Mouse (Mus musculus): ENCODE measurements around the gene Cnot11.

Cnot11 gene

GRCm38 (mm10) chr1:39535515-39536311 lies 921 bp downstream of the Cnot11 start:
- DNase-seq (ENCODE audit: low spot score): peak; percentile 95

GRCm38 (mm10) chr1:39536701-39537100 lies 1.9 kb downstream of the Cnot11 start:
- no peak for DNase-seq (ENCODE audit: low spot score)

GRCm38 (mm10) chr1:39537631-39538380 lies 3.0 kb downstream of the Cnot11 start:
- no peak for DNase-seq (ENCODE audit: low spot score)

GRCm38 (mm10) chr1:39540592-39540991 lies 5.8 kb downstream of the Cnot11 start:
- no peak for DNase-seq (ENCODE audit: low spot score)

DNA sequence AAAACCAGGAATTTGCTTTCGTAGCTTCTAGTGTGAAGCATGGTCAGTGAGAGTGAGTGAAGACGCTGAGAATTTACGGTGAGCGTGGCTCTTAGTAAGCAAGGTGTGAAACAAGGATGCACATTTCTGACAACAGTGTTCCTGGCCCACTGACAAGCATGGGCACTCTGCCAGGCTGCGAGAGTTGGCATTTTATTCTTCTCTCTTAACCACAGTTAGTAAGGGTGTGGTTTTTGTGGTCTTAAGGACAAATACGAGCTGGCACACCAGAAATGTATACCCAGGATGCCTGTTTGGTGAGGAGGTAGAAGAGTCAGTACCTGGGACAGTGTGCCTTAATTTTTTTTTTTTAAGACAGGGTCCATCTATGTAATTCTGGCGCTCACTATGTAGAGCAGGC lies 10.8 kb downstream of the Cnot11 start:
- DNase-seq (ENCODE audit: low spot score): no peak

DNA sequence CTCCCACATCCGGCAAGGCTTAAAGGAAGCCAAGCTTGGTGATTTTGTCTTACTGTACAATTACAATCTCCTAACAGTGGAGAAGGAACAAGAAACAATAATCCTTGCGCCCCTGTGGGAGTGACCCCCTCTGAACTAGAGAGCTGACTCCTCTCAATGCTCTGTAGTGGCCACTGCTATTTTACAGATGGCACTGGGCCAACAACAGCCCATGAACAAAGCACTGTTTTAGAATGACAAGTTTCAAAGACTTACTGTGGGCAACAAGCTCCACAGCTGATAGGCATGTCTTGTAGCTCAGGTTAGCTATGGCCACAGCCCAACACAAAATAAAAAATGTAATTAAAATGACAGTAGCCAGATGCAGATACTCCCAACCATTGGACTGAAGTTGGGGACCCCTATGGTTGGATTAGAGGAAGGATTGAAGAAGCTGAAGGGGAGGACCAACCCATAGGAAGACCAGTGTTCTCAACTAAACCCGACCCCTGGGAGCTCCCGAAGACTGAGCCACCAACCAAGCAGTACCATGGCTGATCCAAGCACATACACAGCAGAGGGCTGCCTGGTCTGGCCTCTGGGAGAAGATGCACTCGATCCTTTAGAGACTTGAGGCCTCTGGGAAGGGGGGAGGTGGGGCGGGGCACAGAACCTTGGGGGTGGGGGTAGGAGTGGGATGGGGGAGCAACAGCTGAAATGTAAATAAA lies 11.5 kb downstream of the Cnot11 start:
- DNase-seq (ENCODE audit: low spot score): no peak

- DNase-seq (ENCODE audit: low spot score): no peak
These were observed 12.4 kb downstream of the Cnot11 start for GRCm38 (mm10) chr1:39547238-39547637.

DNA sequence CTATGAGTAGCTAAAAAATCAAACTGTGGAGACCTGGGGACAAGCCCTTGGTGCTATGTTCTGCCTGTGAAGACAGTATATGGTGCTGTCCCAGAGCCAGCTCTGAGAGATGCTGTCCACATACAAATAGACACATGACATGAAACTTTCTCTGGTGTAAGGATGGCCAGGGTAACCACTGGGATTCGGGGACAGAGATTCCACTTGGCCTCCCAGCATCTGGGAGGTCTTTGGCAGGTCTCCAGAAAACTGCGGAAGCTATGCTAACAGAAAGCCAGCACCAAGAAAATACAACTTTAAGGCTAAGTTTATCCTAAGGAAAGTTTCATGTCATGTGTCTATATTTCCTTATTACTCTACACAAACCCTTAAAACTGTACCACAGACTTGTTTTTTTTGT lies 15.0 kb downstream of the Cnot11 start:
- no peak for DNase-seq (ENCODE audit: low spot score)

DNA sequence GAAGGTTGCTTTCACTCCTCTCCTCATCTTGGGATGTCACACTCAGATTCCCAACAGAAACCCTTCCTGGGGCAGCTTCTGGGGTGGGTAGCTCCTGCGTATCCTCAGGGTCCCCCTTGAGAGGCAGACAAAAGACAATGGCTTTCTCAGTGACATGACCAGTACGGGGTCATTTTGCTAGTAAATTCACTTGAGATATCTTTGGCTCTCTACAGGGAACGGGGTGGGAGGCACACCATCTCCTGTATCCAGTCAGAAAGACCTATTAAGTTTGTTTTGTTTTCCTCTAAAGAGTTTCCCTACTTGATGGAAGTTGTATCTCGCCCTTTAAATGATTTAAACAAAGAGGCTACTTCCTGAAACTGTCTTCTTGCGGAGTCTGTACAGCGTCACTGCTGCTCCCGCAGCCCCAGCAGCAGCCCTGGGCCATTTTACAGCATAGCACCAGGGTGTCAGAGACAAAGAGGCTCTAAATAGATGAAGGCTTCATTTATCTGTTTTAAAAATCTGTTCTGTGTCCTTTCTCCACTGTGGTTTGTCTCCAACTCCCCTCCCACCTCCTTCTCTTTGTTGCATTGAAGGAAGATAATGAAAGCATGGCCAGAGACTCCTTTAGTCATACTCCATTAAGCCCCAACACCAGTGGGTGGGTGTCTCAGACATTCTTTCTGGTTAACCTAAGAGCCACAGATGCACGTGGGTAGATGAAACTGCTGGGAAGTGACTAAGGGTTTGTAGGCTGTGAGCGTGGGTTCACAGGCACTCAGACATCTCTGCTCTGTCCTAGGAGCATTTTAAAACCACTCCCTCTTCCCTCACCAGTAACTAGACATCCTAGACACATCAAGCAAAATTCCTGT lies 21.0 kb downstream of the Cnot11 start:
- DNase-seq (ENCODE audit: low spot score): no peak

GRCm38 (mm10) chr1:39559009-39559408 lies 24.2 kb downstream of the Cnot11 start:
- DNase-seq (ENCODE audit: low spot score): no peak

DNA sequence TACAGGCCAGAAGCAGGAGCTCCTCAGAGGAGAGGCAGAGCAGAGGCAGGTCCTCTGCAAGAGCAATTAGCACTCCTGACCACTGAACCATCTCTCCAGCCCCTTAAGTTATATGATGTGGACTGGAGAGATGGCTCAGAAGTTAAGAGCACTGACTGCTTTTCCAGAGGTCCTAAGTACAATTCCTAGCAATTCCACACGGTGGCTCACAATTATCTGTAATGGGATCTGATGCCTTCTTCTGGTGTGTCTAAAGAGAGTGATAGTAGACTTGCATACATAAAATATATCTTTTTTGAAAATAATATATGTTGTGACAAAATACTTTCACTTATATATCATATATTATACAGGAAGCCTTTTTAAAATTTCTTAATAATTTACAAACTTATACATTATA lies 27.1 kb downstream of the Cnot11 start:
- DNase-seq (ENCODE audit: low spot score): no peak

- DNase-seq (ENCODE audit: low spot score): no peak
These were observed 28.4 kb downstream of the Cnot11 start for GRCm38 (mm10) chr1:39563161-39563560.

GRCm38 (mm10) chr1:39564603-39565002 lies 29.8 kb downstream of the Cnot11 start:
- DNase-seq (ENCODE audit: low spot score): no peak

- no peak for DNase-seq (ENCODE audit: low spot score)
These were observed 33.3 kb downstream of the Cnot11 start for GRCm38 (mm10) chr1:39568079-39568478.

GRCm38 (mm10) chr1:39571653-39572052 lies 36.9 kb downstream of the Cnot11 start:
- no peak for DNase-seq (ENCODE audit: low spot score)

- no peak for DNase-seq (ENCODE audit: low spot score)
These were observed 39.1 kb downstream of the Cnot11 start for GRCm38 (mm10) chr1:39573890-39574289.

DNA sequence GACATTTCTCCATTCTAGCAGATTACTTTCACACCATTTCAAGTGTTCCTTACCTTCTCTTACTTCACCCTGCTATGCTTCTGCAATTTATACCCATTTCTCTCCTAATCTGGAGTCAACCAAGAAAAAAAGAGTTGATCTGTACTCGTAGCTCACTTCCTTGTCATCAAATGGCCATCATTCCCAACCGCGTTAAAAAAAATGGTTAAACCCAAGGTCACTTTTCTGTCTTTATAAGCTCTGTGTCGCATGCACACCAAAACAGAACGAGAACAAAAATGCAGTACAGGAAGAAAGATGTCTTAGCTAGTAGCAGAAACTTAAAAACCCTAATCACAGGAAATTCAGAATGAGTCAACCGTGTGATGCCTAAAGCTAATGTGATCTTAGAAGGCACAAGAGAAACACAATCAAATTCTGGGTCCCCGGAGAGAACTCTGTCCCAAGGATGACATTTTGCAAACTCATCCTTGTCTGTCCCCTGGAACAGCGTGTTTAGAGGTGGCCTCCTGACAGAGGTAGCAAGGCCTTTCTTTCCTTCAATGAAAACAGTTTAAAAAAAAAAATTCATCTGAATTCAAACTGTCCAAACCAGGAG lies 41.1 kb downstream of the Cnot11 start:
- DNase-seq (ENCODE audit: low spot score): no peak

DNA sequence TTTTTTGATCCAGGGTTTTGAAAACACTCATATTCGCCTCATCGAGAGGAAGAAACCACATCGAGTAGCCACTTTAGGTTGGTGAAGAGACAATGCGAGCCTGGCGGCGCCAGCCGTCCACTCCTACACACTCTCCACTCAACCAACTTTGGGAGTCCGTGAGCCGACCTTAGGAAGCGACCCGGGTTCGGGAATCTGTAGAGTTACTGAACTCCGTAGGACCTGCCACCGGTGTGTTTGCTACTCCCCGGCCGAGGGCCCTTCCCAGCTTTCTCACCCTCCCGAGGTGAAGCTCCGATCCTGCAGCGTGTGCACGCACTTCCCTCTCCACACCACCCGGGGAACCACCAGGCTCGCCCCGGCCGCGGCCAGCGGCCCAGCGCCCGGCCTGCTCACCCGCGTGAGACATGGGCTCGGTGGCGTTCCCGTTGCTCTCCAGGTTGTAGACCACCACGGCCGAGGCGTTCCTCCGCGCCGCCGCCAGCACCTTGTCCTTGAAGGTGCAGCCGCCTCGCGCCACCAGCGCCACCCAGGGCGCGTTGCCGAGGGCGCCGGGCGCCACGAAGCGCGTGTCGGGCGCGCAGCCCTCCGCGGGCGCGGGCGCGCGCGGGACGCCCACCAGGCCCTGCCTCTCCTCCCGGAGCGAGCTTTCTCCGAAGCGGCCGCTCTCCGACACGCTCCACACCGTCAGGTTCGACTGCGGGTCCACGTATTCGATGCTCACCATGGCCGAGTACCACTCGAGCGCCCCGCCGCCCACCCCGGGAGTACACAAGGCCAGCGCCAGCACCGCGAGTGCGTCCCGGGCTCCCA lies 41.8 kb downstream of the Cnot11 start:
- peak; percentile 20 for DNase-seq (ENCODE audit: low spot score)

DNA sequence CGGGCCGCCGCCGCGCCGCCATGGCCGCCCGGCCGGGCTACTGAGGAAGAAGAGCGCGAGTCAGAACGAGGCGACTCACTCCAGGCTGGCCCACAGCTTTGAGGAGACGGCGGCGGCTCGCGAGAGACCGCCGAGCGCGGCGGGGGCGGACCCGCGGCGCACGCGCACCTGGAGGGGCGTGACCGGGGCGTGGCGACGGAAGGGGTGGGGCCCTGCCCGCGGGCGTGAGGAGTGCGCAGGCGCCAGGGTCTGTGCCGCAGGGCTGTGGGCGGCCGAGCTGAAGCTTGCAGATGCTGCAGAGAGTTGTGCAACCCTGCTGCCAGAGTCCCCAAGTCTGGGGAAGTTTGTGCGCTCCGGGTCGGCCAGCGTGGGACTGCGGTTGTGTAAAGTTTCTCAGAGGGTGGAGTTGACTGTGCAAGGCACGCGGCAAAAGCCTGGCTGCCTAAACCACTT lies 42.5 kb downstream of the Cnot11 start, which contains the start of gene Rnf149:
Gene Rnf149 (minus strand): TSS at position 153 of the 453 bp plus-strand sequence.
- DNase-seq (ENCODE audit: low spot score): peak; percentile 94

GRCm38 (mm10) chr1:39578446-39578845 lies 43.7 kb downstream of the Cnot11 start:
- no peak for DNase-seq (ENCODE audit: low spot score)
